In genomic region chr9:59034836-59035235, GRCm38 (mm10) we compare ENCODE assay signal across 8 mouse cellular contexts. TPM values are rescaled to one million over a fixed set of nuclear protein-coding genes. Genes with fewer than 3 reads are reported as not detected.
A peak's percentile ranks its signal among the peaks of the same experiment; 100 is the strongest.
DNase-seq lines count a peak whose midpoint lies in the region; ATAC-seq and TF ChIP-seq lines count a peak whose summit lies in the region.

No protein-coding gene starts in this region.

- no peaks in the 10 kb centered on the region for H3K9me3 ChIP-seq in hindbrain, embryonic 12.5 days (replicated peaks)
- H3K9me3 ChIP-seq in lung, embryonic 14.5 days (ENCODE audit: low read depth, low read length), result no peaks in the 10 kb centered on the region

- H3K4me1 ChIP-seq in hindbrain, embryonic 12.5 days, result peaks cover 20% of the 10 kb centered on the region
- 0 out of 2 replicates have a peak, but pooled peaks cover 8% of the 10 kb centered on the region for H3K4me1 ChIP-seq in lung, embryonic 14.5 days (ENCODE audit: insufficient read depth)

- H3K4me3 ChIP-seq in hindbrain, embryonic 12.5 days, result peak overlapping the region; percentile 94
- peak overlapping the region; percentile 92 for H3K4me3 ChIP-seq in lung, embryonic 14.5 days (ENCODE audit: low read depth, low read length)

- no peaks in the 10 kb centered on the region for H3K36me3 ChIP-seq in hindbrain, embryonic 12.5 days
- H3K36me3 ChIP-seq in lung, embryonic 14.5 days (ENCODE audit: insufficient read depth), result no peaks in the 10 kb centered on the region

- 40% methylated on average over 5 of the region's 5 CpGs for WGBS in hindbrain, embryonic 12.5 days
- WGBS in lung, embryonic 14.5 days, result 13% methylated on average over 5 of the region's 5 CpGs

- ATAC-seq in hindbrain, embryonic 12.5 days (ENCODE audit: low FRiP score), result no peak
- no peak for ATAC-seq in lung, embryonic 14.5 days (ENCODE audit: insufficient read depth)

- TF ChIP-seq CTCF in brain, embryonic 14.5 days (IDR thresholded peaks at IDR 0.05; ENCODE audit: borderline replicate concordance, extremely low read depth, insufficient read depth, insufficient read length), result no peak
- TF ChIP-seq CTCF in lung, embryonic 14.5 days (IDR thresholded peaks at IDR 0.05; ENCODE audit: low read depth), result no peak

- H3K27me3 ChIP-seq in hindbrain, embryonic 12.5 days, result no peaks in the 10 kb centered on the region
- H3K27me3 ChIP-seq in lung, embryonic 14.5 days (ENCODE audit: insufficient read depth, low read length), result no peaks in the 10 kb centered on the region

- H3K9ac ChIP-seq in hindbrain, embryonic 12.5 days, result no peak overlapping the region
- peak overlapping the region; percentile 95 for H3K9ac ChIP-seq in lung, embryonic 14.5 days

- H3K4me2 ChIP-seq in hindbrain, embryonic 12.5 days (replicated peaks), result peak overlapping the region; percentile 60
- H3K4me2 ChIP-seq in lung, embryonic 14.5 days, result peak overlapping the region; percentile 71

- no peak overlapping the region for H3K27ac ChIP-seq in hindbrain, embryonic 12.5 days
- H3K27ac ChIP-seq in lung, embryonic 14.5 days (ENCODE audit: low read depth), result no peak overlapping the region

- no peak for TF ChIP-seq POLR2A in brain, embryonic 14.5 days (IDR thresholded peaks at IDR 0.05; ENCODE audit: borderline replicate concordance, extremely low read depth, insufficient read depth, insufficient read length, poor library complexity, severe bottlenecking)

- DNase-seq in 3T3-L1 (ENCODE audit: low read depth, low spot score), result peak; percentile 78
- peak; percentile 49 for DNase-seq in brain, embryonic 14.5 days (ENCODE audit: low read depth)
- DNase-seq in lung, embryonic 14.5 days, result peak; percentile 64
- no peak for DNase-seq in ovary, postnatal 36 days (ENCODE audit: low spot score)
- no peak for DNase-seq in cerebellum, postnatal 36 days
- no peak for DNase-seq in adrenal gland, adult 2 months
- DNase-seq in thymus, postnatal 10 days (ENCODE audit: low spot score in 2 of 2), result no peak

RNA-seq across cellular contexts. Expression of gene Neo1, which starts 1.4 kb away (rescaled TPM):
- 74.4 and 98.3 TPM in 2 replicates for polyA plus RNA-seq in brain, embryonic 14.5 days (2012; rRNA removed)
- 62.7 and 66.0 TPM in 2 replicates for polyA plus RNA-seq in hindbrain, embryonic 12.5 days (2016; fragmentation: Nextera tagmentation; extraction: Ambion mirVana)
- 62.3 and 62.8 TPM in 2 replicates for polyA plus RNA-seq in lung, embryonic 14.5 days (2014; fragmentation: Nextera tagmentation; extraction: Ambion mirVana)
- total RNA-seq in adrenal gland, adult 2 months (2021), result 10 to 100 TPM; 46.6 to 65.6 TPM
- polyA plus RNA-seq in adrenal gland, adult 2 months (2012; rRNA removed), result 24.3 and 26.1 TPM in 2 replicates

Comparison
In these comparisons a context has a peak if more than half of its experiments do, and no peak if none do; other contexts are left out.
1. DNase-seq: peak in 3T3-L1 (single experiment), brain, embryonic 14.5 days (single experiment) and lung, embryonic 14.5 days (single experiment); none in ovary, postnatal 36 days (single experiment), cerebellum, postnatal 36 days (0 of 2), adrenal gland, adult 2 months (single experiment) and thymus, postnatal 10 days (0 of 2).